Mouse (Mus musculus) forebrain, embryonic 11.5 days (tissue): ENCODE data around the gene Upf2. TPM values are rescaled to one million over a fixed set of nuclear protein-coding genes. Genes with fewer than 3 reads are reported as not detected.

Source experiments
- ATAC-seq: fragments of 200-750 bp; cut with Nextera tagmentation; replicated peaks from 2 replicates; pipeline ENCODE4 v1.8.0; 2017; ENCODE audit warnings: moderate TSS enrichment; ENCODE audit not compliant: low FRiP score
- DNase-seq: peaks from one replicate; pipeline ENCODE4 v3.0.0-alpha.2; 2017; ENCODE audit warnings: low spot score
- H3K27ac ChIP-seq: fragments of 300-500 bp; sonication (generic); 2 replicates; pipeline ENCODE4 v1.5.1; 2014; ENCODE audit warnings: low read depth, low read length
- H3K27me3 ChIP-seq: fragments of 300-500 bp; sonication (generic); 2 replicates; pipeline ENCODE4 v1.6.1; 2014; ENCODE audit warnings: mild to moderate bottlenecking, low read length, mixed read lengths; ENCODE audit not compliant: control insufficient read depth, insufficient read depth
- H3K36me3 ChIP-seq: fragments of 300-500 bp; sonication (generic); 2 replicates; pipeline ENCODE4 v1.6.1; 2014; ENCODE audit warnings: mild to moderate bottlenecking, low read length, moderate library complexity, mixed read lengths; ENCODE audit not compliant: control insufficient read depth, insufficient read depth
- H3K4me1 ChIP-seq: fragments of 300-500 bp; sonication (generic); replicated peaks from 2 replicates; pipeline ENCODE4 v1.6.1; 2014; ENCODE audit warnings: low read length, mixed read lengths; ENCODE audit not compliant: control insufficient read depth, insufficient read depth
- H3K4me2 ChIP-seq: fragments of 300-500 bp; sonication (generic); 2 replicates; pipeline ENCODE4 v1.6.1; 2014; ENCODE audit warnings: low read depth, mild to moderate bottlenecking, low read length, moderate library complexity, mixed read lengths; ENCODE audit not compliant: severe bottlenecking
- H3K4me3 ChIP-seq: fragments of 300-500 bp; sonication (generic); 2 replicates; pipeline ENCODE4 v1.5.1; 2014; ENCODE audit warnings: low read depth, low read length
- H3K9ac ChIP-seq: fragments of 300-500 bp; sonication (generic); 2 replicates; pipeline ENCODE4 v1.6.1; 2014; ENCODE audit warnings: low read length
- H3K9me3 ChIP-seq: fragments of 300-500 bp; sonication (generic); 2 replicates; pipeline ENCODE4 v1.6.1; 2016; ENCODE audit warnings: low read length, mixed read lengths; ENCODE audit not compliant: control insufficient read depth
- WGBS: fragments of 180-500 bp; shearing (Covaris S2); extraction: QIAGEN DNeasy Blood & Tissue Kit; methylation state at CpG from one replicate; pipeline ENCODE4 v1.1.7; 2014; 5-methylcytosine and 5-hydroxymethylcytosine counted together
- polyA plus RNA-seq: library from polyadenylated mRNA; unstranded; fragments of >200 nt; fragmentation: Nextera tagmentation; extraction: Ambion mirVana; gene quantifications from 2 replicates; pipeline ENCODE4 v1.2.1, GENCODE M21; 2014

The Upf2 gene
- polyA plus RNA-seq, 1 experiment from 2014 or later = 14.2 TPM

DNA sequence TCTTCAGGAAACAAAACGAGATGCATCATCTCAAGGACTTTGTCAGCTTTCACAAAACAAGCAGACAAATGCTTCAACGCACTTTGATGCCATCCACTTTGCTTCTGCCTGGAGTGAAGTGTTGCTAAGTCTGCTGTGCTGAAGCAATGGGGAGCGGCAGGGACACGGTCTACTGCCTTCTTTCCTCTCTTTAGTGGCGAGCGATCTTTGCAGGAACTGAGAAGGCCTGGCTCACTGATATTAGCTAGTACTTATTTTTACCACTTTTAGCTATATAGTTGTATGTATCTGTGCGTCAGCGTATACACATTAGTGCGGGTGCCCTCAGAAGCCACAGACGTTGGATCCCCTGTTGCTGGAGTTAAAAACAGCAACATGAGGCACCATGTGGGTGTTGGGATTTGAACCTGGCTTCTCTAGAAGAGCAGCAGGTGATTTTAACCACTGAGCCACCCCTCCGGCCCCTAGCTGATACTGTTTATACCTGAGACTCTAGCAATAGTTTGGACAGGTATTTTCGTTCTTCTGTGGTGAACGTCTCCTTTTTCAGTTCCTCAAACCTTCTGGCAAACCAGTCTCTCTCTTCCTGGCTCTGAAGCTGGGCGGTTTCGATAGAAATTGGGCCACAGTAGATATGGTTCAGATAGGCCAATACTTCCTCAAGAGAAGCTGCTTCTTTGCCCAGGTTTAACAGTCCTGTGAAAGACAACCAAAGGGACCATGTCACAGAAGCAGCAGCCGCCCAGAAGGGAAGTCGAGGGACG lies 20.8 kb upstream of the Upf2 start:
- Histone ChIP-seq H3K36me3 (no peaks in the 10 kb centered on the region; the same call in 1 of the 2 replicates), H3K9ac (no peak overlapping the region), H3K4me3 (no peak overlapping the region), H3K27me3 (no peaks in the 10 kb centered on the region), H3K27ac (no peak overlapping the region), H3K9me3 (no peaks in the 10 kb centered on the region), H3K4me2 (no peak overlapping the region), H3K4me1 (no peaks in the 10 kb centered on the region)
- WGBS = 93% methylated on average over 18 of the region's 18 CpGs
- no peak for ATAC-seq
- no peak for DNase-seq

DNA sequence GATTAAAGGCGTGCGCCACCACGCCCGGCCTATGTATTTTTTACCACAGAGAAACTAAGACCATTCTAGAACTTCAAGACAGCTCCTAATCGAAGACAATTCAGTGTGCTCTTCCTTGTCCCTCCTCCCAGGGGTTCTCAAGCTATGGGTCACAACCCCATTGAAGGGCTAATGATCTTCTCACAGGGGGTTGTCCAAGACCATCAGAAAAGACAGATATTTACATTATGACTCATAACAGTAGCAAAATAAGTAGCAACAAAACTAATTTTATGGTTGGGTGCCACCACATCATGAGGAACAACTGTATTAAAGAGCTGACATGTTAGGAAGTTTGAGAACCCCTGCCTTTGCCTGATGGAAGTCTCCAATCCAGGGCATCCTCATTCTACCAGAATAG lies 19.3 kb upstream of the Upf2 start:
- Histone ChIP-seq H3K36me3 (no peaks in the 10 kb centered on the region; the same call in 1 of the 2 replicates), H3K27me3 (no peaks in the 10 kb centered on the region), H3K9ac (no peak overlapping the region), H3K27ac (no peak overlapping the region), H3K9me3 (no peaks in the 10 kb centered on the region), H3K4me2 (no peak overlapping the region), H3K4me1 (no peaks in the 10 kb centered on the region), H3K4me3 (no peak overlapping the region)
- 92% methylated on average over 5 of the region's 5 CpGs for WGBS
- ATAC-seq = no peak
- no peak for DNase-seq

DNA sequence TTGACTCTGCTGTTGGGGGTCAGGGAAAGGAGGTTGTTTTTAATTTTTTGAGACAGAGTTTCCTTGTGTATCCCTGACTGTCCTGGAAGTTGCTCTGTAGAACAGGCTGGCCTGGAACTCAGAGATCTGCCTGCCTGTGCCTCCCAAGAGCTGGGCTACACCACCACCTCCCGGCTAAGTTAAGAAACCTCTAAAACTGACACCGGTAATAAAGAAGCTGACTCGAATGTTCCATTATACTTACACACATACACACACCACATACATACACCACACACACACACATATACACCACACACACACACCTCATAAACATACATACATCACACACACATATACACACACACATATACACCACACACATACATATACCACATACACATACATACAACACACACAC lies 16.3 kb upstream of the Upf2 start:
- 89% methylated on average over 3 of the region's 3 CpGs for WGBS
- Histone ChIP-seq H3K9ac (no peak overlapping the region), H3K4me1 (no peaks in the 10 kb centered on the region), H3K27me3 (no peaks in the 10 kb centered on the region), H3K27ac (no peak overlapping the region), H3K4me2 (no peak overlapping the region), H3K36me3 (no peaks in the 10 kb centered on the region), H3K9me3 (no peaks in the 10 kb centered on the region), H3K4me3 (no peak overlapping the region)
- no peak for DNase-seq
- no peak for ATAC-seq

DNA sequence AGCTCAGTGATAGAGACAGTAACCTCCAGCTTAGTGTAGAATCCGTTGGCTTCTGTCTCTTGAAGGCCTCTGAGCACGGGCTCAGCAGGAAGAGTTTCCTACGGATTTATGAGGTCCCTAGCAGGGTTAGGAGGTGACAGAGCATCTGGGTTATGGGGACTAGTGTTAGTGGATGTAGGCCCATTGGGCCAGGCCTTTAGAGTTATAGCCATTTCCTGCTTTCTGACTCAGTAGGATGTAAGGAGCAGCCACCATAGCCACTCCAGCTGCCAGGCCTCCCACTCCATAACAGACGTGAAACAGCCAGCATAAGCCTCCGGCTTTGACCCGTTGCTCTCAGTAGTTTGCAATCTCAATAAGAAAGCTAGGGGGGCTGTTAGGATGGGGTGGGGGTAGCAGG lies 15.2 kb upstream of the Upf2 start:
- WGBS = 84% methylated on average over 6 of the region's 6 CpGs
- Histone ChIP-seq H3K4me2 (no peak overlapping the region), H3K36me3 (no peaks in the 10 kb centered on the region), H3K27ac (no peak overlapping the region), H3K27me3 (no peaks in the 10 kb centered on the region), H3K9me3 (no peaks in the 10 kb centered on the region), H3K4me3 (no peak overlapping the region), H3K9ac (no peak overlapping the region), H3K4me1 (no peaks in the 10 kb centered on the region)
- ATAC-seq = no peak
- no peak for DNase-seq

DNA sequence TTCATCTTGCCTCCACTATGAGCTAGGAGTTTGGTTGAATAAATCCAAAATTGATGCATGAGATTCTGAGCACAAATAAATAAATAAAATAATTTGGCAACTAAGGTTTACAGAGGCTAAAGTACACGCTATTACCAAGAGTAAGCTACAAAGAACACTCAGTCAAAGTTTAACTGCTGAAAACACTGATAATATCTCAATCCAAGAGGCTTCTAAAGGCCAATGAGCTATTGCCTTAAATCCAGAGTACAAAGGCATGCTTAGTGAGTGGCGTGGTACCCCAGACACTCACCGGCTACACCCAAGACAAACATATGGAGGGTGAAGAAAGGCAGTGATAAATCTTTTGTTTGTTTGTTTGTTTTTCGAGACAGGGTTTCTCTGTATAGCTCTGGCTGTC lies 14.7 kb upstream of the Upf2 start:
- Histone ChIP-seq H3K36me3 (no peaks in the 10 kb centered on the region), H3K27me3 (no peaks in the 10 kb centered on the region), H3K4me3 (no peak overlapping the region), H3K4me2 (no peak overlapping the region), H3K27ac (no peak overlapping the region), H3K4me1 (no peaks in the 10 kb centered on the region), H3K9me3 (no peaks in the 10 kb centered on the region), H3K9ac (no peak overlapping the region)
- DNase-seq (no peak), ATAC-seq (no peak)
- 92% methylated on average over 4 of the region's 4 CpGs for WGBS

DNA sequence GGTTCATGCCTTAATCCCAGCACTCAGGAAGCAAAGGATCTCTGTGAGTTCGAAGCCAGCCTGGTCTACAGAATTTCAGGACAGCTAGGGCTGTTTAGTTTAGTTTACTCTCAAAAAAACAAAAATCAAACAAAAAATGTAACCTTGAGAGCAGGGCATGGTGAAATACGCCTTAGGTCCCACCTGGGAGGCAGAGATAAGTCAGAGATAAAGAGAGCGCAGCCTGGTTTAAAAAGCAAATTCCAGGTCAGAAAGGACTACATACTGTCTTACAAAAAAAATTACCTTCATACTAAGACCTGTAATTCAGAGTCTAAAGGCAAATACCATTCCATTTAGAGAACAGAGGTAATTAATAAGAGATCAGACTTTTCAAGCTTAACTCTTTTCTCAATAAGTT lies 11.9 kb upstream of the Upf2 start:
- no peak for DNase-seq
- no peaks in the 10 kb centered on the region for H3K27me3 ChIP-seq
- no peak overlapping the region for H3K9ac ChIP-seq
- no peak for ATAC-seq
- no peaks in the 10 kb centered on the region for H3K4me1 ChIP-seq
- H3K4me2 ChIP-seq = no peak overlapping the region
- H3K9me3 ChIP-seq = no peaks in the 10 kb centered on the region
- no peak overlapping the region for H3K4me3 ChIP-seq
- 92% methylated on average over 3 of the region's 3 CpGs for WGBS
- no peak overlapping the region for H3K27ac ChIP-seq
- no peaks in the 10 kb centered on the region for H3K36me3 ChIP-seq

DNA sequence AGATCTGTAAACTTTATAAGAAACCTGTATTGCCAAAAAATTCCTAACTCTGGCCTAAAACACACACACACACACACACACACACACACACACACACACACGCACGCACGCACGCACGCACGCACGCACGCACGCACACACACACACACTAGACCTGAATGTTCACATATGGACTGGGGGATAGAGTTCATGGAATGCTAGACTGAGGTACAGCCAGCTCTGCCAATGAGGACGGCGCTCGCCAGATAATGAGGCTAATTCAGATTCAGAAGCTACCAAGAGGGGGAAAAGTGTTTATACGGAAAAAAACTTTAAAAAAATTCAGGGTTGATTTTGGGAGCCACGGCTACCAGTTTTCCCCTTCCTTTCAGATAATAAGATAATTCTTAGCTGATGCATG lies 11.4 kb upstream of the Upf2 start:
- Histone ChIP-seq H3K36me3 (no peaks in the 10 kb centered on the region), H3K9ac (no peak overlapping the region), H3K4me2 (no peak overlapping the region), H3K9me3 (no peaks in the 10 kb centered on the region), H3K4me1 (no peaks in the 10 kb centered on the region), H3K27ac (no peak overlapping the region), H3K27me3 (no peaks in the 10 kb centered on the region), H3K4me3 (no peak overlapping the region)
- DNase-seq = no peak
- 95% methylated on average over 14 of the region's 14 CpGs for WGBS
- ATAC-seq = no peak

DNA sequence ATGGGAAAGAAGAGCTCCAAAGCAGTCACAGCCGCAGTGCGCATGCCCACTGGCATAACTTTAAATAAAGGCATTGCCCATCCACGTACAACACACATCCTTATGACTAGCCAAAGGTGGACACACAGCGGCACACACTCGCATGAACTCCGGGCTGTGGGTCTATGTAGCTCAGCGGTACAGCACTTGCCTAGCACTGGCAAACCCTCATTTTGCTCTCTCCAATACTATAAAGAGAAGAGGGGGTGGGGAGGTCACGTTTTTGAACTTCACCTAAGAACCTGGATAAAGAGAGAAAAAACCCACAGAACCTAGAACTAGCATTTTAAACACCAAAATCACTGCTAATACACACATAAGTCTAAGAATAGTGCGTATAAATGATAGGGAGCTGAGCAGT lies 10.3 kb upstream of the Upf2 start:
- H3K4me3 ChIP-seq = no peak overlapping the region
- no peaks in the 10 kb centered on the region for H3K9me3 ChIP-seq
- H3K4me2 ChIP-seq = no peak overlapping the region
- 94% methylated on average over 9 of the region's 9 CpGs for WGBS
- no peaks in the 10 kb centered on the region for H3K36me3 ChIP-seq
- DNase-seq = no peak
- no peak for ATAC-seq
- no peak overlapping the region for H3K27ac ChIP-seq
- no peaks in the 10 kb centered on the region for H3K27me3 ChIP-seq
- H3K4me1 ChIP-seq = no peaks in the 10 kb centered on the region
- no peak overlapping the region for H3K9ac ChIP-seq

DNA sequence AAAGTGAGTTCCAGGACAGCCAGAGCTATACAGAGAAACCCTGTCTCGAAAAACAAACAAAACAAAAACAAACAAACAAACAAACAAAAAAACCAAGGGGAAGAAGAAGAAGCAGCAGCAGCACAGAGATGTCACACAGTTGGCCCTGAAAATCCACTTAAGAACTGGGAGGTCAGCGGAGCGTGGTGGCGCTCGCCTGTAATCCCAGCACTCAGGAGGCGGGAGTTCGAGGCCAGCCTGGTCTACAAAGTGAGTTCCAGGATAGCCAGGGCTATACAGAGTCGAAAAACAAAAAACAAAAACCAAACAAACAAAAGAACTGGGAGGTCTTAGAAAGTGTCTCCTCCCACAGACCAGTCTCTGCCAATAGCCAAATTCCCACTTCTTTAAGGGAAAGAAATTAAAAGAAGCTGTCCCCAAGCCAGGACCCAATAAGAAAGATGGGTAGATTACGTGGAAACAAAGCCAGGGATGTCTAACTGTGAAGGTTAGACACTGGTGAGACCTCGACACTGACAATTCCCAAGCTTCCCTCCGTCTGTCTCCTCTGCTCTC lies 9.3 kb upstream of the Upf2 start:
- no peak for DNase-seq
- Histone ChIP-seq H3K4me3 (peak overlapping the region; percentile 52), H3K9ac (peak overlapping the region; percentile 66), H3K27ac (no peak overlapping the region), H3K4me2 (peak overlapping the region; percentile 85), H3K4me1 (no peaks in the 10 kb centered on the region), H3K36me3 (no peaks in the 10 kb centered on the region), H3K27me3 (no peaks in the 10 kb centered on the region), H3K9me3 (no peaks in the 10 kb centered on the region)
- WGBS = 58% methylated on average over 11 of the region's 11 CpGs
- no peak for ATAC-seq
